Mouse (Mus musculus): Measurements from ENCODE around the gene Hs6st2.

GRCm38 (mm10) chrX:51714086-51714745 is 32.6 kb upstream of the Hs6st2 start:
- TF ChIP-seq EP300 (IDR thresholded peaks at IDR 0.05; ENCODE audit: low read depth), result no peak
- no peak for TF ChIP-seq CTCF (IDR thresholded peaks at IDR 0.05; ENCODE audit: low read depth)
